ENCODE assay signal across 17 mouse cellular contexts in genomic region chr14:76674949-76675348, GRCm38 (mm10).
DNase-seq lines count a peak whose midpoint lies in the region; ATAC-seq and TF ChIP-seq lines count a peak whose summit lies in the region.
"Had no signal": no experiment of that assay in that cellular context is flagged by ENCODE, and none has a peak within 500 bp of the region (broad histone marks: within the 10 kb centered on the region; RNA-seq: fewer than 3 reads in every experiment).

No protein-coding gene starts in this region.

- ATAC-seq in heart, embryonic 12.5 days (ENCODE audit: insufficient number of reproducible peaks, low FRiP score) = no peak
- ATAC-seq in midbrain, embryonic 14.5 days (ENCODE audit: low FRiP score, low TSS enrichment) = no peak
- no peak for ATAC-seq in midbrain, embryonic 13.5 days
- ATAC-seq in embryonic facial prominence, embryonic 14.5 days (ENCODE audit: low read depth) = no peak
- ATAC-seq: hindbrain, postnatal 0 days; intestine, postnatal 0 days had no signal

- peak overlapping the region; percentile 41; the same call in 1 of the 2 replicates for H3K27ac ChIP-seq in heart, embryonic 12.5 days (ENCODE audit: poor library complexity, severe bottlenecking)
- no peak overlapping the region for H3K27ac ChIP-seq in midbrain, embryonic 14.5 days (replicated peaks; ENCODE audit: low read depth, low read length)
- H3K27ac ChIP-seq in midbrain, embryonic 13.5 days = no peak overlapping the region
- H3K27ac ChIP-seq in embryonic facial prominence, embryonic 14.5 days (replicated peaks; ENCODE audit: low read depth, low read length) = no peak overlapping the region
- no peak overlapping the region; the same call in 1 of the 2 replicates for H3K27ac ChIP-seq in hindbrain, embryonic 10.5 days
- H3K27ac ChIP-seq: embryonic facial prominence, embryonic 12.5 days; hindbrain, postnatal 0 days; limb, embryonic 15.5 days; liver, embryonic 15.5 days; stomach, embryonic 15.5 days had no signal

- DNase-seq in heart, adult 18-20 months = no peak
- peak; percentile 33 for DNase-seq in midbrain, embryonic 14.5 days
- DNase-seq in brain, embryonic 14.5 days (ENCODE audit: low read depth) = peak; percentile 53
- DNase-seq in embryonic facial prominence, embryonic 14.5 days (ENCODE audit: low spot score) = peak; percentile 54
- DNase-seq in hindbrain, embryonic 10.5 days (ENCODE audit: low spot score) = no peak
- DNase-seq: adrenal gland, adult 2 months; cerebellum, adult 8-10 months; lung, postnatal 14 days had no signal

- peak overlapping the region; percentile 9; the same call in 1 of the 2 replicates for H3K4me2 ChIP-seq in heart, embryonic 12.5 days
- no peak overlapping the region for H3K4me2 ChIP-seq in midbrain, embryonic 14.5 days (ENCODE audit: low read length)
- no peak overlapping the region for H3K4me2 ChIP-seq in midbrain, embryonic 13.5 days (replicated peaks)
- no peak overlapping the region for H3K4me2 ChIP-seq in embryonic facial prominence, embryonic 14.5 days (ENCODE audit: low read depth, low read length)
- H3K4me2 ChIP-seq: embryonic facial prominence, embryonic 12.5 days; limb, embryonic 15.5 days; liver, embryonic 15.5 days; stomach, embryonic 15.5 days had no signal

- H3K27me3 ChIP-seq in heart, embryonic 12.5 days (replicated peaks) = no peaks in the 10 kb centered on the region
- H3K27me3 ChIP-seq in midbrain, embryonic 14.5 days (ENCODE audit: control insufficient read depth, insufficient read depth, low read length) = no peaks in the 10 kb centered on the region
- no peaks in the 10 kb centered on the region for H3K27me3 ChIP-seq in midbrain, embryonic 13.5 days
- no peaks in the 10 kb centered on the region for H3K27me3 ChIP-seq in embryonic facial prominence, embryonic 14.5 days (replicated peaks; ENCODE audit: control insufficient read depth, insufficient read depth, low read length)
- H3K27me3 ChIP-seq in hindbrain, embryonic 10.5 days (ENCODE audit: insufficient read depth, poor library complexity, severe bottlenecking) = no peaks in the 10 kb centered on the region
- H3K27me3 ChIP-seq: embryonic facial prominence, embryonic 12.5 days; limb, embryonic 15.5 days; liver, embryonic 15.5 days; stomach, embryonic 15.5 days had no signal

- 20% methylated on average over 8 of the region's 8 CpGs for WGBS in heart, embryonic 12.5 days
- WGBS in midbrain, embryonic 14.5 days = 21% methylated on average over 8 of the region's 8 CpGs
- WGBS in midbrain, embryonic 13.5 days = 19% methylated on average over 8 of the region's 8 CpGs
- 34% methylated on average over 8 of the region's 8 CpGs for WGBS in embryonic facial prominence, embryonic 14.5 days
- 32% methylated on average over 8 of the region's 8 CpGs for WGBS in hindbrain, embryonic 10.5 days

- no peak for TF ChIP-seq POLR2A in brain, embryonic 14.5 days (IDR thresholded peaks at IDR 0.05; ENCODE audit: borderline replicate concordance, extremely low read depth, insufficient read depth, insufficient read length, poor library complexity, severe bottlenecking)

- no peak for TF ChIP-seq CTCF in brain, embryonic 14.5 days (IDR thresholded peaks at IDR 0.05; ENCODE audit: borderline replicate concordance, extremely low read depth, insufficient read depth, insufficient read length)

- H3K9ac ChIP-seq in heart, embryonic 12.5 days = no peak overlapping the region
- no peak overlapping the region for H3K9ac ChIP-seq in midbrain, embryonic 14.5 days (replicated peaks; ENCODE audit: low read length)
- no peak overlapping the region for H3K9ac ChIP-seq in midbrain, embryonic 13.5 days (replicated peaks)
- no peak overlapping the region for H3K9ac ChIP-seq in embryonic facial prominence, embryonic 14.5 days (ENCODE audit: low read depth, low read length)
- H3K9ac ChIP-seq: embryonic facial prominence, embryonic 12.5 days; limb, embryonic 15.5 days; liver, embryonic 15.5 days; stomach, embryonic 15.5 days had no signal

- H3K4me3 ChIP-seq in heart, embryonic 12.5 days = no peak overlapping the region
- no peak overlapping the region for H3K4me3 ChIP-seq in midbrain, embryonic 14.5 days (replicated peaks; ENCODE audit: low read depth, low read length)
- no peak overlapping the region for H3K4me3 ChIP-seq in midbrain, embryonic 13.5 days (replicated peaks)
- H3K4me3 ChIP-seq in embryonic facial prominence, embryonic 14.5 days (ENCODE audit: low read depth, low read length) = no peak overlapping the region
- no peak overlapping the region for H3K4me3 ChIP-seq in hindbrain, embryonic 10.5 days
- H3K4me3 ChIP-seq: embryonic facial prominence, embryonic 12.5 days; limb, embryonic 15.5 days; liver, embryonic 15.5 days; stomach, embryonic 15.5 days had no signal

- no peaks in the 10 kb centered on the region for H3K36me3 ChIP-seq in heart, embryonic 12.5 days
- H3K36me3 ChIP-seq in midbrain, embryonic 14.5 days (ENCODE audit: control insufficient read depth, insufficient read depth, low read length) = no peaks in the 10 kb centered on the region
- no peaks in the 10 kb centered on the region for H3K36me3 ChIP-seq in midbrain, embryonic 13.5 days
- no peaks in the 10 kb centered on the region for H3K36me3 ChIP-seq in embryonic facial prominence, embryonic 14.5 days (ENCODE audit: control insufficient read depth, insufficient read depth, low read length)
- H3K36me3 ChIP-seq in hindbrain, embryonic 10.5 days = no peaks in the 10 kb centered on the region
- H3K36me3 ChIP-seq: embryonic facial prominence, embryonic 12.5 days; limb, embryonic 15.5 days; liver, embryonic 15.5 days; stomach, embryonic 15.5 days had no signal

- H3K4me1 ChIP-seq in heart, embryonic 12.5 days (replicated peaks) = peaks cover 30% of the 10 kb centered on the region
- 0 out of 2 replicates have a peak, but pooled peaks cover 4% of the 10 kb centered on the region for H3K4me1 ChIP-seq in midbrain, embryonic 14.5 days (ENCODE audit: control insufficient read depth, insufficient read depth, low read length)
- peaks cover 17% of the 10 kb centered on the region for H3K4me1 ChIP-seq in midbrain, embryonic 13.5 days (replicated peaks)
- peaks cover 21% of the 10 kb centered on the region for H3K4me1 ChIP-seq in embryonic facial prominence, embryonic 14.5 days (ENCODE audit: control insufficient read depth, insufficient read depth, low read length)
- peaks cover 52% of the 10 kb centered on the region for H3K4me1 ChIP-seq in hindbrain, embryonic 10.5 days (replicated peaks)

- H3K9me3 ChIP-seq in heart, embryonic 12.5 days (replicated peaks) = no peaks in the 10 kb centered on the region
- no peaks in the 10 kb centered on the region for H3K9me3 ChIP-seq in midbrain, embryonic 14.5 days (ENCODE audit: control insufficient read depth, low read length)
- no peaks in the 10 kb centered on the region for H3K9me3 ChIP-seq in midbrain, embryonic 13.5 days
- H3K9me3 ChIP-seq in embryonic facial prominence, embryonic 14.5 days (ENCODE audit: control insufficient read depth, low read length) = no peaks in the 10 kb centered on the region
- no peaks in the 10 kb centered on the region for H3K9me3 ChIP-seq in hindbrain, embryonic 10.5 days
- H3K9me3 ChIP-seq: embryonic facial prominence, embryonic 12.5 days; limb, embryonic 15.5 days; liver, embryonic 15.5 days; megakaryocyte, embryonic 14.5 days; stomach, embryonic 15.5 days had no signal

Comparison
In these comparisons a context has a peak if more than half of its experiments do, and no peak if none do; other contexts are left out.
1. DNase-seq: peak in midbrain, embryonic 14.5 days (single experiment), brain, embryonic 14.5 days (single experiment) and embryonic facial prominence, embryonic 14.5 days (single experiment); none in heart, adult 18-20 months (0 of 2) and hindbrain, embryonic 10.5 days (single experiment).